Mouse (Mus musculus): ENCODE data around the gene Ccn1. TPM values are rescaled to one million over a fixed set of nuclear protein-coding genes. Genes with fewer than 3 reads are reported as not detected.

Gene Ccn1
- polyA plus RNA-seq, 1 experiment from 2014 or later = 42.7 TPM

GRCm38 (mm10) chr3:145684201-145684600, 34.4 kb upstream of the Ccn1 start:
- peaks cover 10 to 21% of the 10 kb centered on the region in 2 experiments for H3K4me1 ChIP-seq (ENCODE audit: control insufficient read depth in 2 of 2, insufficient read depth in 2 of 2, low read length in 2 of 2)
- H3K36me3 ChIP-seq (ENCODE audit: control insufficient read depth, insufficient read depth, low read length) = no peaks in the 10 kb centered on the region
- no peak overlapping the region for H3K27ac ChIP-seq (replicated peaks in 1 of 2; ENCODE audit: control insufficient read depth in 1 of 2, insufficient read depth in 1 of 2, low read depth in 2 of 2, low read length in 2 of 2)
- no peak overlapping the region for H3K4me3 ChIP-seq (ENCODE audit: control insufficient read depth in 1 of 2, insufficient read depth in 1 of 2, low read depth in 1 of 2, low read length in 2 of 2)
- 66% methylated on average over 4 of the region's 4 CpGs for WGBS
- no peak overlapping the region for H3K4me2 ChIP-seq (ENCODE audit: low read length)
- no peaks in the 10 kb centered on the region for H3K9me3 ChIP-seq (ENCODE audit: control insufficient read depth, low read length)
- H3K27me3 ChIP-seq (ENCODE audit: control insufficient read depth, insufficient read depth, low read length) = no peaks in the 10 kb centered on the region
- no peak for ATAC-seq (ENCODE audit: insufficient number of reproducible peaks, insufficient read depth, low FRiP score, low read depth)
- no peak overlapping the region for H3K9ac ChIP-seq (ENCODE audit: low read length)

DNA sequence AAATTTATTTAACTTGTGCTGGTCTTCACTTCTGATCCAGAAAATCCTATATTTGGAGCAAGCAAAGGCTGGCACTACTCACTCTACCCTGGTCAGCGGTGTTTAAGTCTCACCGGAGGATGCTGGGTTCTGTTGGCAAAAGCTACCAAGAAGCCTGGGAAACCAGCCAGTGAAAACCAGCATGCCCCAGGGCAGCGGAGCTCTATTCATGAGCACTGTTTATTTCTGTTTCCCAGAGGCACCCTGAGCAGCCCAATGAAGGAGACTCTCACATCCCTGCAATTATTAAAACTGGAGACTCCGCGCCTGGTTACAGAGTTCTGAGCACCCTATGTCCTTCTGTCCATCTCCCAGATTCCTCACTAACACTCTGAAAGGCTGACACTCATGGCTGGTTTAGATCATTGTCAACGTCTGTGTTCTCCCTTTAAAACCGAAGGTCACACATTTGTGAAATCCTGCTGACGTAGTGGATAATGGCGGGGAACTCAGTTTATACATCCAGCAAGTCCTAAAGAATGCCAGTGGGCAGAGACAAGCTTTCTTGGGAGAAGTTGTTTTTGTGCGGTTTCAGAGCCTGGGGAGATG, 31.7 kb upstream of the Ccn1 start:
- Histone ChIP-seq H3K27me3 (ENCODE audit: control insufficient read depth, insufficient read depth, low read length) (no peaks in the 10 kb centered on the region), H3K4me2 (ENCODE audit: low read length) (peak overlapping the region; percentile 25; the same call in 1 of the 2 replicates), H3K27ac (replicated peaks in 1 of 2; ENCODE audit: control insufficient read depth in 1 of 2, insufficient read depth in 1 of 2, low read depth in 2 of 2, low read length in 2 of 2) (peak overlapping the region in 1 of 2 experiments; percentile 57; a peak in 1 of 4 replicates), H3K4me1 (ENCODE audit: control insufficient read depth in 2 of 2, insufficient read depth in 2 of 2, low read length in 2 of 2) (peaks cover 10 to 21% of the 10 kb centered on the region in 2 experiments), H3K9ac (ENCODE audit: low read length) (peak overlapping the region; percentile 34), H3K36me3 (ENCODE audit: control insufficient read depth, insufficient read depth, low read length) (peaks cover 3% of the 10 kb centered on the region; the same call in 1 of the 2 replicates), H3K9me3 (ENCODE audit: control insufficient read depth, low read length) (no peaks in the 10 kb centered on the region), H3K4me3 (ENCODE audit: control insufficient read depth in 1 of 2, insufficient read depth in 1 of 2, low read depth in 1 of 2, low read length in 2 of 2) (no peak overlapping the region)
- 55% methylated on average over 10 of the region's 10 CpGs for WGBS
- ATAC-seq (ENCODE audit: insufficient number of reproducible peaks, insufficient read depth, low FRiP score, low read depth) = no peak

DNA sequence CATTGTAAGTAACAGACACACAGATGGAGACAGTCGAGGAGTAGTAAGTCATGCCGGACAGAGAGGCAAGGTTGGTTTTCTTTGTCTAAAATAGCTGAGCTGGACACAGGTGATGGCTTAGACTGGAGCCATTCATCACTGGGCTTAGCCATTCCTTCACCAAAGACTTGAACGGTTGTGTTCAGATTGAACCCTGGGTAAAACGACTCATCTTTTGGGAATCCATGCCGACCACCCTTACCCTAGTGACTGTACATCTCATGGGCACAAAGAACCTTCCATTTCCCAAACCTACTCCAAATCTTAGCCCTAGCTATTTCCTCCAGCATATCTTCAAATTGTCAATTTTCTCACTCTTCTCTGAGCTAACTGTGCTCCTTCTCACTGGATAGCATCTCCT, 30.9 kb upstream of the Ccn1 start:
- Histone ChIP-seq H3K27me3 (ENCODE audit: control insufficient read depth, insufficient read depth, low read length) (no peaks in the 10 kb centered on the region), H3K9ac (ENCODE audit: low read length) (no peak overlapping the region), H3K27ac (replicated peaks in 1 of 2; ENCODE audit: control insufficient read depth in 1 of 2, insufficient read depth in 1 of 2, low read depth in 2 of 2, low read length in 2 of 2) (no peak overlapping the region), H3K9me3 (ENCODE audit: control insufficient read depth, low read length) (no peaks in the 10 kb centered on the region), H3K4me1 (ENCODE audit: control insufficient read depth in 2 of 2, insufficient read depth in 2 of 2, low read length in 2 of 2) (peaks cover 10 to 23% of the 10 kb centered on the region in 2 experiments), H3K36me3 (ENCODE audit: control insufficient read depth, insufficient read depth, low read length) (peaks cover 3% of the 10 kb centered on the region; the same call in 1 of the 2 replicates), H3K4me3 (ENCODE audit: control insufficient read depth in 1 of 2, insufficient read depth in 1 of 2, low read depth in 1 of 2, low read length in 2 of 2) (no peak overlapping the region), H3K4me2 (ENCODE audit: low read length) (no peak overlapping the region)
- 93% methylated on average over 5 of the region's 5 CpGs for WGBS
- ATAC-seq (ENCODE audit: insufficient number of reproducible peaks, insufficient read depth, low FRiP score, low read depth) = no peak

DNA sequence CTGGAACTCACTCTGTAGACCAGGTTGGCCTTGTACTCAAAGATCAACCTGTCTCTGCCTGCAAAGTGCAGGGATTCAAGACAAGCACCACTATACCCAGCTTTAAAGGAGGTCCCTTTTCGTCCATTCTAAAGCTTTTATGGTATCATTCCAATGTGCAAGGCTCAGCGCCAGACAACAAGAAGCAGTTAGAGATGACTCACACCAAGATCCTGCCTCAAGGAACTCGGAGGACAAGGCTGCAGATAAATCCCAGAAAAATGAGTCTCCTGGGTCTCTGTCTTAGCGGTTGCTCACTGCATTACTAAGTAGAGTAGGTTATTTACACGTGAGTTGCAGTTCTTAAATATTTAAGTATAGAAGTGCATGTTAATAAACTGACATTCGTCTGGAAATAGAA, 26.4 kb upstream of the Ccn1 start:
- H3K9me3 ChIP-seq (ENCODE audit: control insufficient read depth, low read length) = no peaks in the 10 kb centered on the region
- whole genome bisulfite sequencing = 74% methylated on average over 6 of the region's 6 CpGs
- H3K9ac ChIP-seq (ENCODE audit: low read length) = no peak overlapping the region
- H3K4me3 ChIP-seq (ENCODE audit: control insufficient read depth in 1 of 2, insufficient read depth in 1 of 2, low read depth in 1 of 2, low read length in 2 of 2) = no peak overlapping the region
- peaks cover 2 to 12% of the 10 kb centered on the region in 2 experiments for H3K4me1 ChIP-seq (ENCODE audit: control insufficient read depth in 2 of 2, insufficient read depth in 2 of 2, low read length in 2 of 2)
- no peak overlapping the region for H3K27ac ChIP-seq (replicated peaks in 1 of 2; ENCODE audit: control insufficient read depth in 1 of 2, insufficient read depth in 1 of 2, low read depth in 2 of 2, low read length in 2 of 2)
- no peak overlapping the region for H3K4me2 ChIP-seq (ENCODE audit: low read length)
- H3K27me3 ChIP-seq (ENCODE audit: control insufficient read depth, insufficient read depth, low read length) = no peaks in the 10 kb centered on the region
- H3K36me3 ChIP-seq (ENCODE audit: control insufficient read depth, insufficient read depth, low read length) = peaks cover 3% of the 10 kb centered on the region; the same call in 1 of the 2 replicates
- ATAC-seq (ENCODE audit: insufficient number of reproducible peaks, insufficient read depth, low FRiP score, low read depth) = no peak

DNA sequence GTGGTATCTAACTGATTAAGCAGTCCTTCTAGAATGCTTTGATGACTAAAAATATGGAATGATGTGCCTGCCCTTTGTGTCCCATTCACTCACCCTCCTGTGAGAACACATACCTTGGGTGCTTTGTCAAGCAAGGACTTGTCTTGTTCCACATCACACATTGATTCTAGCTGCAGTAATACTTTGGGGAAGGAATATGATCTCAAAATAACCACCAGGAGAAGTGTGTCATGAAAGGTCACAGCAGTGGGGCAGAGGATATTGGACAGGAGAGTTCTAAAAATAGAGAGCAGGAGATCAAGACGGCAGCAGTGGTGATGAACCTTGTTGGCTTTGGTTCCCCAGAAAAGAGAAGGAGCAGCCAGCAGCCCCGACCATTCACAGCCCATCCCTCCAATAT, 25.0 kb upstream of the Ccn1 start:
- H3K36me3 ChIP-seq (ENCODE audit: control insufficient read depth, insufficient read depth, low read length) = peaks cover 3% of the 10 kb centered on the region; the same call in 1 of the 2 replicates
- H3K4me2 ChIP-seq (ENCODE audit: low read length) = peak overlapping the region; percentile 35
- no peaks in the 10 kb centered on the region for H3K27me3 ChIP-seq (ENCODE audit: control insufficient read depth, insufficient read depth, low read length)
- 22% methylated on average over 2 of the region's 2 CpGs for WGBS
- no peak for ATAC-seq (ENCODE audit: insufficient number of reproducible peaks, insufficient read depth, low FRiP score, low read depth)
- H3K9ac ChIP-seq (ENCODE audit: low read length) = no peak overlapping the region
- H3K4me1 ChIP-seq (ENCODE audit: control insufficient read depth in 2 of 2, insufficient read depth in 2 of 2, low read length in 2 of 2) = peaks cover 2 to 11% of the 10 kb centered on the region in 2 experiments
- no peak overlapping the region for H3K4me3 ChIP-seq (ENCODE audit: control insufficient read depth in 1 of 2, insufficient read depth in 1 of 2, low read depth in 1 of 2, low read length in 2 of 2)
- peak overlapping the region; percentile 46 to 50 for H3K27ac ChIP-seq (replicated peaks in 1 of 2; ENCODE audit: control insufficient read depth in 1 of 2, insufficient read depth in 1 of 2, low read depth in 2 of 2, low read length in 2 of 2)
- no peaks in the 10 kb centered on the region for H3K9me3 ChIP-seq (ENCODE audit: control insufficient read depth, low read length)

DNA sequence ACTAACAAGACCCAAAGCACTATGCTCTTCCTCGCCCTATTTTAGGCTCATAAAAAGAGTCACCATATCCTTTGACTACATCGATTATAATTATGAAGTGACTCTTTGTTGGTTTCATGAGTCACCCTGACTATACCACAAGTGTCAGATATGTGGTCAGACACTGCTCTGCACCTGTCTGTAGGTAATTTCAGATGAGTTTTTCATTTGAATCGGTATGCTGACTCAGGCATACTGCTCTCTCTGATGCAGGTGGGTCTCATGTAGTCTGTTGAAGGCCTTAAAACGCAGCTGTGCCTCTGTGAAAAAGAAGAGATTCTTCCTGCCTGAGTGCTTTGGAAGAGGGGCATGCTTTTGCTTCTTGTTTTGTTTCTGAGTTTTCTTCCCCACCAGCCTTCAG, 16.6 kb upstream of the Ccn1 start:
- Histone ChIP-seq H3K4me3 (ENCODE audit: control insufficient read depth in 1 of 2, insufficient read depth in 1 of 2, low read depth in 1 of 2, low read length in 2 of 2) (no peak overlapping the region), H3K9ac (ENCODE audit: low read length) (no peak overlapping the region), H3K9me3 (ENCODE audit: control insufficient read depth, low read length) (no peaks in the 10 kb centered on the region), H3K4me2 (ENCODE audit: low read length) (no peak overlapping the region), H3K27me3 (ENCODE audit: control insufficient read depth, insufficient read depth, low read length) (no peaks in the 10 kb centered on the region), H3K4me1 (ENCODE audit: control insufficient read depth in 2 of 2, insufficient read depth in 2 of 2, low read length in 2 of 2) (no peaks in the 10 kb centered on the region), H3K27ac (replicated peaks in 1 of 2; ENCODE audit: control insufficient read depth in 1 of 2, insufficient read depth in 1 of 2, low read depth in 2 of 2, low read length in 2 of 2) (no peak overlapping the region), H3K36me3 (ENCODE audit: control insufficient read depth, insufficient read depth, low read length) (no peaks in the 10 kb centered on the region)
- WGBS = 92% methylated on average over 4 of the region's 4 CpGs
- no peak for ATAC-seq (ENCODE audit: insufficient number of reproducible peaks, insufficient read depth, low FRiP score, low read depth)

DNA sequence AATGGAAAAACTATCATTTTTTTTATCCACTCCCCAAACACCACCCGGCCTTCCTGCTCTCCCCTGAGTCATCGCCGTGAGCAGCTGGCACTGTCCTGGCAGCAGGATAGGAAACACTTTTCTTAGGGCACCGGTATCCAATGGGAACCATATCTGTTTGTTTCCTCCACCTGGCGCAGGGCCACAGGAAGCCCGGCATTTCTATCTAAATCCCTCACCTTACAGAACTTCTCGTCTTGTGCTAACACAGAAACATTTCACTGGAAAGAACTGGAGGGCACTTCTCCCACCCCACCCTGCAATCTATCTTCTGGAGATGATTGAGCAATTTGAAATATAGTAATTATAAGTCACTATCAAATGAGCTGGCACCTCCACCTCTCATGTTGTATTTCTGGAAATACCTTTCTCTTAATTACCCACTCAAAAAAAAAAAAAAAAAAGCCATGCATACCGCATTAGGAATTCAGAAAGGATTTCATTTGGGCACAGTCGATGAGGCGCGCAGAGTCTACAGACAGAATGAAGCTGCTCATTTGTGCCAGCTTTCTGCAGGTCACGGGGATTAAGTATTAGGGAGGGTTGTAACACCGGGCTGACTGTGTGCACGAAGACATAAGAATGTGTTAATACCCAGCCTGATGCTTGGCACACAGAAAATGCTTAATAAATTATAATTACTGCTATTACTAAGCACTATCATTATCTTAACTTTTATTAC, 7.4 kb upstream of the Ccn1 start:
- H3K4me3 ChIP-seq (ENCODE audit: control insufficient read depth in 1 of 2, insufficient read depth in 1 of 2, low read depth in 1 of 2, low read length in 2 of 2) = no peak overlapping the region
- H3K27me3 ChIP-seq (ENCODE audit: control insufficient read depth, insufficient read depth, low read length) = no peaks in the 10 kb centered on the region
- 58% methylated on average over 14 of the region's 14 CpGs for WGBS
- H3K27ac ChIP-seq (replicated peaks in 1 of 2; ENCODE audit: control insufficient read depth in 1 of 2, insufficient read depth in 1 of 2, low read depth in 2 of 2, low read length in 2 of 2) = no peak overlapping the region
- ATAC-seq (ENCODE audit: insufficient number of reproducible peaks, insufficient read depth, low FRiP score, low read depth) = no peak
- peaks cover 20 to 32% of the 10 kb centered on the region in 2 experiments for H3K4me1 ChIP-seq (ENCODE audit: control insufficient read depth in 2 of 2, insufficient read depth in 2 of 2, low read length in 2 of 2)
- no peaks in the 10 kb centered on the region for H3K36me3 ChIP-seq (ENCODE audit: control insufficient read depth, insufficient read depth, low read length)
- no peak overlapping the region for H3K4me2 ChIP-seq (ENCODE audit: low read length)
- no peaks in the 10 kb centered on the region for H3K9me3 ChIP-seq (ENCODE audit: control insufficient read depth, low read length)
- H3K9ac ChIP-seq (ENCODE audit: low read length) = no peak overlapping the region
